Mouse (Mus musculus): ENCODE data around the gene Ehd3.
A peak's percentile ranks its signal among the peaks of the same experiment; 100 is the strongest.

The Ehd3 gene

DNA sequence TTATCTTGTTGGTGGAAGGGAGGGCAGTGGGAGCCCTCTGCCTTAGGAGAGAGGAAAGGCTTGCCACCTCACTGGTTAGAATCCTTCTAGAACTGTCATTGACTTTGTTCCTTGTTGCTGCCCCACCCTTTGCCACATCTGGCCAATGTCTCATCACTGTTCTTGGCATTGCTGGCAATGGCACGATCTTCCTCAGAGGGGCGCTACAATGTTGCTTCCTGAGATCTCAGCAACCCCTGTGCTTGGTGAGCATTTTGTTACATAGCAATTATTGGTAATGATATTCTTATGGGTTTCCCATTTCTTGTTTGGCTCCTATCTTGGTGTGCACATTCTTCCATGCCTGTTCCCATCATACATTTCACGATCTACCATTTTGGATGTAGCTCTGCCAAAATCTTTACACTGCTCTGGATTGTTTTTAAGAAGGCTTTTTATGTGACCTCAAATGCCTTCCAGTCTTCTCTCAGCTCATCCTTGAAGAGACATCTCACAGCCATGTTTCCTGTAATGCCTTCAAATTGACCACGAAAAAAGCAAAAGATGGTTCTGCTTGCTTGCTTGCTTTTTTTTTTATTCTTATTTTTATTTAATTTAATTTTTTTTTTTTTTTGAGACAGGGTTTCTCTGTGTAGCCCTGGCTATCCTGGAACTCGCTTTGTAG, at the start of gene Ehd3:
Ehd3 (plus strand) TSS at position 614 of the 664 bp plus-strand sequence.
- no peak for DNase-seq (ENCODE audit: low read depth, low spot score)

DNA sequence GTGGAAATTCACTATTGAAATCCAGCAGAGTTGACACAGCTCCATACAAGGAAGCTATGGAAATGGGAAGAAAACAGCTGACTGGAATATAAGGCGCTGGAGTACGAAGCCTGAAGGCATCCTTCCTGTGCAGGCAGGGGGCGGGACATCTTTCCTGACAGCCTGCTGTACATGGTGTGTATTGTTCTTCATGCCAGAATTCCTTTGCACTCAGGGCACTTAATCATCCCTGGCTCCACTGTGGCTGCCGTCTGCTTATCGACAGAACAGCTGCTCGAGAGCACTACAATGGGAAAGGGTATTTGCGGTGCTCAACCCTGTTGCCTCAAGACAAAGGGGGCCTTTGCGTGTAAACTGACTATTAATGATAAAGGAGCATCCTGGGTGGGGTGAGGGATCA, 33.0 kb upstream of the Ehd3 start:
- DNase-seq (ENCODE audit: low read depth, low spot score): peak; percentile 1

DNA sequence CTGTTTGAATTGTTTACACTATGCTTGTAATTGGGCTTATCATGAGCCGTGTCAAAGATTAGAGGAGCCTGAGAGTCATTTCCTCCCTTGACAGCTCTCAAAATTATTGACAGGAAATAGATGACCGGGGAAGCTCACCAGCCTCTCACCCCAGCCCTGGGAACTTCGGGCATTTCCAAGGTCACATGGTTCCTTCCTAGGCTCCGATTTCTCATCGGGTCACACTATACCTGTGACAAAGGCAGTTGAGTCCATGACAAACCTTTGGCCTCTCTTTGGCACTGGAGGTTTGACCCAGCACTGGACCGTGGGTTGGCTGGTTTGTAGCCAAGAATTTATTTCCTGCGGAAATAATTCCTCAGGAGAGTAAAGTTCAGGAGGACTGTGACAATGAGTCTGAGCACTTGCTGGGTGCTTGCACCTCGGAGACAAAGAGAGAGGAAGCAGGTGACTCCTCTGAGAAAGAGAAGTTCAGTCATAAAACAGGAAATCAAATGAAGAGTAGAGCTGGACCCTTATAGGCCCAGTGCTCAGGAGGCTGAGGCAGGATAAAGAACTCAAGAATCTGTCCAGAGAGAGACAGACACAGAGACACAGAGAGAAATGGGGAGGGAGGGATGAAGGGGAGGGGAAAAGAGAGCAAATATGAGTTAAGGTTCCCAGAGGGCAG, 17.2 kb upstream of the Ehd3 start:
- no peak for DNase-seq (ENCODE audit: low read depth, low spot score)

DNA sequence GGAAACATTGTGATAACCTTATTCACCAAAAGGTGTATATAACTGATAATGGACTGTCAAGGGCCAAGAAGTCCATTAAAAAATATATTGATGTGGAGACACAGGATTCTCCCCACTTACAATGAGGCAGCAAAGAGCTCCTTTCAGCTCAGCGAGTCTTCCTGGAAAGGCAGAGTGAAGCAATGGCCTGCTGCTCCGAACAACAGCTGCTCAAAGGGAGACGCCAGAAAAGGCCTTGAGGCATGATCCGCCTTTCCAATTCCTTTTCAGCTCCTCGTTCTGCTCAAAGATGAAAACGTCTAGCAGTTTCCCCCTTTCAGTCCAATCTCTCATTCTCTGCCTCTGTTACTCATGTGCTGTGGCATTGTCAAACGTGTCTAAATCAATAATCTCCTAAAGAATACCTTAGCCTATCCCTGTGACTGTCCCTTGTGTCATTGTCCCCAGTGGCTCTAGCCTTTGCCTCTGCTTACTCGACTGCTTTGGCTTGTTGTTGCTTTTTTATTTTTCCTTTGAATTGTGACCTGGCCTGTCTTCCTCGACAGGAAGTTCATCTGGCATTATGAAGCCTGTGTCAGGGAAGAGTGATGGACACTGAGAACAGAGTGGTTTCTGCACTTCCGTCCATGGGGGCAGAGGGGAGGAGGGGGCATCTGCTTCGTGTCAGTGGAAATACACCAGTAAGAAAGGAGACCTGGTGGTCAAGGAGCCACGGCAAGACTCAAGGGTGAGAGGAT, 13.5 kb upstream of the Ehd3 start:
- no peak for DNase-seq (ENCODE audit: low read depth, low spot score)

DNA sequence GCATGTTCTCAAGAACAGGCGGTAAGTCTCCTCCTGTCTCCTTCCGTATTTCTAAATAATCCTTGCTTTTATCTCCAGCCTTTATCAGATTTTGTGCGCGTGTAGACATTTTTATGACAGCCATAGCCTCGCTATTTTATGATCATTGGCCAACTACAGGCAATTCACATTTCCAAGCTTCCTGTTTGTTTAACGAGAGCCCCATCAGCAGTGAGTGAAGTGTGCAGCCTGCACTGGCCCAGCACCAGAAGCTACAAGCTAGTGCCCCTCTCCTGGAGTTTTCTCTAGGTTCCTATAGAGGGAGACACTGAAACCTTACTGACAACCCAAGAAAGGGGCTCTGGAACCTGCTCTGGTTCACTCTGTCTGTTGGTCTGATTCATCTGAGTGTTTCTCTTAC, 7.1 kb upstream of the Ehd3 start:
- DNase-seq (ENCODE audit: low read depth, low spot score): no peak

DNA sequence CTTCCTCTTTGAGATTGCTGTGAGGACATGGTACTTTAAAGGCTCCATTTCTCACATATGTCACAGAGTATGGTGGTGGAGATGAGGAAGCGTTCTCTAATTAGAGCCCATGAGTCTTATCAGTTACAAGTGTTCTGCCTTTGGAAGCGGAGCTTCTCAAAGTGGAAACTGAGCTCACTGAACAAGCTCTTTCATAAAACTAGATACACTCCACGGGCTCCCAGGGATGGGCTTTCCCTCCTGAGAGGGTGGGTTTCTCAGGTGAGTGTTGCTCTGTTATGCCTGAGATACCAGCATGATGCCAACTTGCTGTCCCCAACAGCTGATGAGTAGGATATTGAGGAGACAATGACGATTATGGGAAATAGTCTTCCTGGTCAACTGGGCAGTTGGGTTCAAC, 6.2 kb upstream of the Ehd3 start:
- no peak for DNase-seq (ENCODE audit: low read depth, low spot score)

DNA sequence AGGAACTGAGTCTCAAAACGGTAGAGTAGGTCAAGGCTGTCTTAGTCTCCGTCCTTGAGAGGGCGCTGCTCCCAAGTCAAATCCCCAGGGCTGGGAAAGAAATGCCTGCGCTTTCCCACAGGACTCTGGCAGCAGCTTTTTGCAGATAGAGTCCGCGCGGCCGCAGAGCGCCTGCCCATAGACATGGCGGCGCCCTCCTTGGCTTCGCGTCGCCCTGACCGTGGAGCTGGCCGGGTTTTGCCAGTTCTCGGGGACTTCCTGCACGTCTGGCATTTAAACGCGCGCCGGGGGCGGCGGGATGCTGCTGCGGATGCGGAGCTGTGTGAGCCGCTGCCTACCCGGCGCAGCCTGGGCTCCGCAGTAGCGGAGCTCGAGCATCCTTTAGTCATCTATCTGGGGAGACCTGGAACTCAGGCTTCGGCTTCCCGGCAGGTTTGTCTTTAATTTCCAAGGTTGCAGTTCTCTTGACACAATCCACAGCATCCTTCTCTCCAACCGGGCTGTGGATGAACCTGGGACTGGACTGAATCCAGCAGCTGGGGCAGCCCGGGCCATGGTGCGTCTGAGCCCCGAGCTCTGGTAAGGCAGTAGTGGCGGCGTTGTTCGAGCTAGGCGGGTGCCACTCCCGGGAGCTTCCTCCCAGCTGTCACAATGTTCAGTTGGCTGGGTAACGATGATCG, 798 bp downstream of the Ehd3 start:
- peak; percentile 89 for DNase-seq (ENCODE audit: low read depth, low spot score)

DNA sequence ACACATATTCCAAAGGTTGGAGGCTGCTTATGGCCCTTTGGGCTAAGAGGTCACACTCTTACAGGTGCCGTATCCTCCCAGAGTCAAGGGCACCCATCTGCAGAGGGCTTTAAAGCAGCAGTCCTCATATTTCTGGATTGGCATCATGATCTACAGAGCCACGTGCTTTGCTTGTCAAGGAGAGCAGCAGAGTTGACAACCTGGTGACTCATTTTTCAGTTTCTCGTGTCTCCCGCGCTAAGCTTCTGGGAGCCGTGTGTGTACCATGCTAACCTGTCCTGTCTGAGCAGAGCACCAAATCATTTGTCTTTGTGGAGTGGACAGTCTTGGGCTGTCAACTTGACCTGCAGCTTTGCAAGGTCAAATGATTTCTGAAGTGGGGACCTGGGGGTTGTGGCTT, 2.4 kb downstream of the Ehd3 start:
- no peak for DNase-seq (ENCODE audit: low read depth, low spot score)

DNA sequence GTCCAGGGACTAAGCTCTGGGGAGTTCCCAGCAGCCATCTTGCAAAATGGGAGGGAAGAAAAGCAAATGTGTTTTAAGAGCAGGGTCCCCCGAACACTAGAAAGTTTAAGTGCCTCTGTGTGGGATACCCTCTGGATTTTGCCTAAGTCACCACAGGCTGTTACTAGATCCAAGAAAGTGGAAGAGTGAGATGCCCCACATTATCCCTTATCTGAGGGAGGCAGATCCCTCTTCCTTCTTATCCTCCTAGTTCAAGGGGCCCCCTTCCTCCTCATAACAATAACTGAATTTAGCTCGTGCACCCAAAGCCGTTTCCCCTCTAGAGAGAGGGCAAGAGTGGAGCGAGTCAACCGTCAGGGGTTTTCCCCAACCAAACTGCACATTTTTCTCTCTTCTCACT, 3.3 kb downstream of the Ehd3 start:
- DNase-seq (ENCODE audit: low read depth, low spot score): no peak

DNA sequence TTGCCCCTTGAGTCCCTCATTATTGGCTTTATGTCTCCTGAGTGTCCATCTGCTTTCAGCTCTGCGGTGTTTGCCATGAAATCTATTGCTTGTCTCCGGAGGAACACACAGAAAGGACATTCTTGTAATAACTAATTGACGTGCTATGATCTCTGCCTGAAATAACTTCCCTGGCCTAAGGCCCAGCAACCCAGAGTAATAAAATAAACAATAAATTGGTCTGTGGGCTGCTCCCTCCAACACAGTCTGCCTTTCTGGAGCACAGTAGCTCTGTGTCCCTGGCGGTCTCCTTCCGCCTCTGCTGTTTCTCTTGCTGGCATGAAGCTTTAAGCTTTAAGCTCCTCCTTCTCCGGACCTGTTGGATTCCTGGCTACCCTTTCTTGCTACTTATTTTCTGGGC, 4.5 kb downstream of the Ehd3 start:
- DNase-seq (ENCODE audit: low read depth, low spot score): no peak

DNA sequence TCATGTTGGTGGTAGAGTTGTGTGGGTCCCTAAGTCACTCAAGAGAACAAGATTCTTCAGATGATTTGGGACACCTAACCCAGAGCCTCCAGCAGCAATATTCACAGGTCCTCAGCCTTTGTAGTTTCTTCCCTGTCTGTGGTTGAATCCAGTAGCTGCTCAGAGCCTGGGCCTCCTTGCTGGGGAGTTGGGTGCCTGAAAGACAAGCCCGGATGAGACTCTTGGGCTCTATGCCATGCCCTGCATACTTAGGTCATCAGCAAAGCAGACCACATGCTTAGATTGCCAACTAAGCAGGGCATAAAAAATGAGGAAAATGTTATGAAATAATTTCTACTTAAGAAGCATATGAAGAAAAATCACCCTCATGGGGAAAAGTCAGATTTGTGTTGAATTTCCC, 6.9 kb downstream of the Ehd3 start:
- DNase-seq (ENCODE audit: low read depth, low spot score): no peak

DNA sequence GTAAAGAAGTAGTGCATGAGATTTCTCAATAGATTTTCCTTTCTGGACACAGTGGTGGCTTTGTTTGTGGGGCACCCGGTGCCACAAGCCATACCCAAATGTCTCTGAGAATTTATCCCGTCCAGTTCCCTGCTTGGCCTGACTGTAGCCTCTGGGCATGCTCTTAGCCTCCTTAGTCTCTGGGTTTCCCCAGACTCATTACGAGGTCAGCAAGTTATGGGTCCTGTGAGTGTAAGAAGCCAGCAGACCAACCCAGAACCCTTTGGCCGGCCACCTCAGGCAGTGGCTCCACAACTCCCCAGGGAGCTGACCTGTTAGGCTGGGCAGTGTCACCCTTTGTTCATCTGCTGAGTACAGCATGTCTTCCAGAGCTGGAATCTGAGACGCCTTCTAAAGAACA, 7.6 kb downstream of the Ehd3 start:
- DNase-seq (ENCODE audit: low read depth, low spot score): no peak

DNA sequence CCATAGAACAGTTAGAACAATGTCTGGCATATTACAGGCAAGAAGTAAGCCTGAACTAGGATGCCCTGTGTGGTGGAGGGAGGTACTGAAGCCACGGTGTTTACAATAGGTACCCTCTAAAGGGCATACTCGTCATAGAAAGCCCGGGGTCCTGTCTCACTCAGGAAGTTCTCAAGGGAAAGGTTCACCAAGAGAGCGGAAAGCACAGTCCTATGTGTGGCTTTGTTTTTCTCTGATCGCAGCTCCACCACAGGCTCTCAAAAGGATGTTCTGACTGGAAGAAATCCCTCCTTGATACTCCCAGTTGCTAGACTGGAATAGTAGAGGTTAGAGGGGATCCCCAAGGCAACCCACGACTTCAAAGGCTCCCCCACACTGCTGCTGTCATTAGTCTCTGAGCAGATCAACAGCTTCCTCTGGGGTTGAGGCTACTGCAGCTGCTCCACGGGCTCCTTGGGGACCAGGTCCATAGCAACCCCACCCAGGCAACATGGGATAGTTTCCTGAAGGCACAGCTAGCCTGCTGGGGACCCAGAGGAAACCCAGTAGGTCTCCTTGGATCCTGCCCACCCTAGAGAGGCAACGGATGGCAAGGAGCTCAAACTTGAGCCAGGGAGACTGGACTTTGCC, 9.2 kb downstream of the Ehd3 start:
- no peak for DNase-seq (ENCODE audit: low read depth, low spot score)

DNA sequence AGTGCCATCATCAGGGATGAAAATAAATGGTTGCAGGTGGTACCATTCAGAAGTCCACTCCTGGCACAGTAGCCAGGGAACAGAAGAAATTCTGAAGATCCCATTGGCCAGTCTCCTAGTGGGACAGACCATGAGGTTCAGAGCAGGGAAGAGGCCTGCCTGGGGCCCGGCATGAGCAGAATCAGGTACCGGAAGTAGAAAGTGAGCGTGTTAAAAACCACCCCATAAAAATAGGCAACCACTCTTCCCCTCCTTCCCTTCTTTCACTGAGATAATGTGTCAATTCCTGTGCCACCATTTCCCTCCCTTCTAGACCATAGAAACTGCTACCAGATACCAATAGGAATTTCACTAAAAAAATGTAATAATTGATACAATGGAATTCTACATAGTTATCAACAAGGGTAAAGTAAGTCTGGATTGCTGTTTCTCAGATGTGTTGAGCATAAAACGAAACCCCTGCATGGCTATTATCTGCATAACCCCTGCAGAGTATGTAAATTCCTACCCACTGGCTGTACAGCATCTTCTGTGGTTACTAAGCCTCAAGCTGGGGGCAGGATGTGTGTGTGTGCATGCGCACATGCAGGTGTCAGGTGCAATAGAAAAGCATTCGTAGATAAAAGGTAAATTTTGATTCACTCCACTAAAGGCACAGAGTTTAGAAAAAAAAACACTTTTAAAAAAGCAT, 10.7 kb downstream of the Ehd3 start:
- no peak for DNase-seq (ENCODE audit: low read depth, low spot score)

DNA sequence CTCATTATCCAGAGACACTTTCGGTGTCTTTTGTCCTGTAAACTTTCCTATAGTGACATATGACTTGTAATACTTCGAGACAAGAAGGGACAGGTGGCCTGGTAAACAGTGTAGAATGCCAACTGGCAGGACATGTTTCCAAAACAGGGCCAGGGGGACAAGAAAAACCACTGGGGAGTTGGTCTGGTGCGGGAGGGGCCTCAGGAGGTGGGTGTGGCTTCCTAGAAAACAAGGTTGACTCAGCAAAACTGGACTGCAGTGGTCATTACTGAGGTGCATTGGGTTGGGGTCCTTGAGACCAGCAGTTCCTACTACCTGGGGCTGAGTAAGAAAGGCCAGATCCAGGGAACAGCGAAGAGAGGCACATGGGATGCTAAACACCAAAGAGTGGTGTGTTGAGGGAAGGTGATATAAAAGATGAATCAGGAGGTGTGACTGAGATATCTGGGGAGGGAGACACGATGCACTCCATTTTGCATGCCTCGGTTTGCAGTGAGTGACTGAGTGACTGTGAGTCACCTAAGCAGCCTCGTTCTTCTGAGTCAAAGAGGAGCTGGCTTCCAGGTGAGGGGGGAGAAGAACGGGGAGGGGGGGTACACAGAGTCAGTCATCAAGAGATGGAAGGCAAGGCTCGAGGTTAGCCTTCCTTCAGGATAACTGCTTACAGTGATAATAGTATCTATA, 13.9 kb downstream of the Ehd3 start:
- no peak for DNase-seq (ENCODE audit: low read depth, low spot score)

DNA sequence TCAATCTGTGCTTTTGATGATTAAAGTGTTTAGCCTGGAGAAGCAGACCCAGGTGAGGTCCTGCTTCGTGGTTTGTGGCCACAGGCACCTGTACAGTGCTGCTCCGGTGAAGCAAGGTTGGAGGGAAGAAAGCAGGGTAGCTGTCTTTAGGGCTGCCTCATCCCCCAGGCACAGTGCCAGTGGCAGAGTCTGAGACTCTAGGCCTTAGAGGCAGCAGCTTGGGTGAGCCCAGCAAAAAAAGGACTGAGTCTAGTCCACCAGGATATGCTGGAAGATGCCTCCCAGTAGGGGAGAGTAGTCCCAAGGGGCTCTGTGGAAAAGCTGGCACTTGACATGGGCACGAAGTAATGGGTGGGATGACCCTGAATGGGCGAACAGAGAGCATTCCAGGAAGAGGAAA, 15.0 kb downstream of the Ehd3 start:
- no peak for DNase-seq (ENCODE audit: low read depth, low spot score)

DNA sequence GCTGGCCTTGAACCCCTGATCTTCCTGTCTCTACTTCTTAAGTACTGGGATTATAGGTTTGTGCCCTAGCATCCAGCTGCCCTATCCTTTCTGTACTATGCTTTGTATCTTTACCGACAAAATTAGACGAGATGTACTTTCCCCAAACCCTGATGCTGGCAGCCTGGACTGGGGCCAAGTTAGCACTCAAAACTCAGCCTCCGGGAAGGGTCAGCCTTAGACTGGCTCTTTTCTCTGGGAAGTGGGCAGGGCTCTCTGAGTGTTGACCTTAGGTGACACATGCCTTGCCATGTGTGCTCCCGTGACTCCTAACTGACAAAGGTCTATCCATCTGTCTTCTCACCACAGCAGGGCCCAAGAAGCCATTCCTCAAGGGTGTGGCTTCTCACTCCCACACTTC, 16.8 kb downstream of the Ehd3 start:
- DNase-seq (ENCODE audit: low read depth, low spot score): no peak

DNA sequence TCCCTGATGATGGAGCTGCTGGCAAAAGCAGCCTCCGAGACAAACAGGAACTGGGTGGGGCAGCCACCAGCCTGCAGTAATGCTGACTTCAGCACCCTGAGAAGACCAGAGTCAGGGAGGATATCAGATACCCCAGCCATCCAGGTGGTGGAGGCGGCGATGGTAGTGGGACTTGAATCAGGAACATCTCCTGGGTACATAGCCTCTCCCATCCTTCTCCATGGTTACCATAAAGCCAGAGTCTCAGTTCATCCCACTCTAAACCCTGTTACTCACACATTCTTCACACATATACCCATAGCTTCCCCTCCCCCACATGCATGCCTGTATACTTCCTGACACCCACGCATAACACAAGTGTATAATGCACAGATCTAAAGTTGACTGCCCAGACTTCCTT, 18.3 kb downstream of the Ehd3 start:
- DNase-seq (ENCODE audit: low read depth, low spot score): no peak

DNA sequence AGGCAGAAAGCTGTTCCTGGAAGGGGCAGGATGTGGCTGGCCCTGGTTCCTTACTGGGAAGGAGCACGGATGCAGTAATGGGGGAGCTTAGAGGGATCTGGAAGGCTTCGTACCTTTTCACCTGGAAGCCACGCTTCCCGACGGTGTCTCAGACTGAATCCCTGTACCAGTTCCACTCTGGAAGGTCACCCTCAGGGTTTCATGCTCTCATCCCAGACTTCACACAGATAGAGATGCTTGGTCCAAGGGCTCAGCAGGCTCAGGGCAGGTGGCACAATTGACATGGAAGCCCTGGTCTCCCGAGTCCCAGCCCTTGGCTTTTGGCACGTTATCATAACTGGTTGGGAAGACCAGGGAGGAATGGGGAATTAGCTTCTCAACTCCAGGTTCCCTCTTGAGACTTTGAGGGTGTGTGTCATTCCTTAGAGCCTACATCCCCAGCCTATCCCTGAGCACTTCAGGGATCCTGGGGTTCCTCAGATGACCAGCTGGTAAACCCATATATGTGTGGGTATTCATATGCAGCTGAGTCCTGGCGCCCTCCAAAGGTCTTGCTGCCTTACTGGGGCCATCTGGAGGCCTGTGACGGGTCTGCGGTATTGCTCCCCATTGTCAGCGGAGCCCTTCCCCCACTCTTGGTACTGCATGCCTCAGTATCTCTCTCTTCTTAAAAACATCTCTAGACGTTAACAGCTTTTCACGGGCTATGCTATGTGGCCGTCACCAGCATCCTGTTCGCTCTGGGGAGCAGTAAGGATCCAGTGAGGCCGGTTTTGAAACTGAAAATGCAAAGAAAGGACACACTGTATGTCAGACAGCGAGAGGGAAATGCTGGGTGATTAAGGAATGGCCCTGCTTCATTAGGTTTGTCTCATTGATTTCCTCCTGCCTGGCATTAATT, 19.4 kb downstream of the Ehd3 start:
- no peak for DNase-seq (ENCODE audit: low read depth, low spot score)

DNA sequence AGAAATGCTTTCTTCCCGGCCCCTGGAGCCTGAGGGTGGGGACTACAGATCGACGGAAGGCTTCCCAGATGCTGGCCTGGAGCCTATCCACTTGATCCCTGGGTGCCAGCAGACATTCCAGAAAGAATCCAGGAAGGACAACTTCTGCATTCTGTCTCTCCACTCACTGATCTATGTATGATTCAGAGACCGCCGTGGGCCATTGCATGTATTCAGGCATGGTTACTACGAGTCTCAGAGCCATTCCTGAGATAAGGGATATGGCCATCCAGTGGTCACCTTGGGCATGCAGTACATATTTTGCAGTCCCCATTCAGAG, 20.0 kb downstream of the Ehd3 start:
- no peak for DNase-seq (ENCODE audit: low read depth, low spot score)
